Mouse (Mus musculus) erythroblast, adult 5-6 weeks (primary cell): ENCODE measurements around the gene Tmem274. TPM values are rescaled to one million over a fixed set of nuclear protein-coding genes. Genes with fewer than 3 reads are reported as not detected.

Experiments
- ATAC-seq: replicated peaks from 2 replicates; pipeline ENCODE4 v1.8.0; 2016; ENCODE audit warnings: moderate number of reproducible peaks, mild to moderate bottlenecking, moderate TSS enrichment, inconsistent platforms; ENCODE audit not compliant: poor library complexity, low FRiP score, severe bottlenecking
- total RNA-seq, 2 experiments: library from RNA; stranded (forward) in 1 of 2; stranded (reverse) in 1 of 2; fragments of 150-400 nt in 1 of 2; fragments of 200-764, 138-1000 nt in 1 of 2; gene quantifications; 2 replicates each; pipeline versions ENCODE4 v1.2.3 to v1.2.4; 2015 to 2017; ENCODE audit warnings: low replicate concordance in 2 of 2

Tmem274 gene
- total RNA-seq, 2 experiments from 2014 or later: not detected

GRCm38 (mm10) chr4:149463435-149463950 is 13.7 kb upstream of the Tmem274 start:
- no peak for ATAC-seq

- ATAC-seq: no peak
These were observed 7.6 kb upstream of the Tmem274 start for GRCm38 (mm10) chr4:149469557-149469956.

GRCm38 (mm10) chr4:149475096-149475495 is 2.1 kb upstream of the Tmem274 start:
- ATAC-seq: no peak

GRCm38 (mm10) chr4:149484566-149484965 is 7.4 kb downstream of the Tmem274 start:
- no peak for ATAC-seq

- peak; percentile 99 for ATAC-seq
These were observed 8.1 kb downstream of the Tmem274 start, which contains the start of the genes Nmnat1 and Lzic for GRCm38 (mm10) chr4:149485053-149485824. Nmnat1 (minus strand) TSS chr4:149485202. Lzic (plus strand) TSS chr4:149485229.

- peak; percentile 44; the same call in 1 of the 2 replicates for ATAC-seq
These were observed 8.6 kb downstream of the Tmem274 start for GRCm38 (mm10) chr4:149485825-149486206.

GRCm38 (mm10) chr4:149487729-149488128 is 10.6 kb downstream of the Tmem274 start:
- no peak for ATAC-seq

- no peak for ATAC-seq
These were observed 12.4 kb downstream of the Tmem274 start for GRCm38 (mm10) chr4:149489415-149490240.

- ATAC-seq: peak; percentile 56
These were observed 14.0 kb downstream of the Tmem274 start for GRCm38 (mm10) chr4:149491151-149491550.

GRCm38 (mm10) chr4:149496612-149497011 is 19.4 kb downstream of the Tmem274 start:
- no peak for ATAC-seq

- 0 out of 2 replicates have a peak, but pooled peaks have one; percentile 25 for ATAC-seq
These were observed 21.7 kb downstream of the Tmem274 start for GRCm38 (mm10) chr4:149498901-149499300.

- no peak for ATAC-seq
These were observed 22.6 kb downstream of the Tmem274 start for GRCm38 (mm10) chr4:149499790-149500189.

GRCm38 (mm10) chr4:149504363-149504762 is 27.2 kb downstream of the Tmem274 start:
- no peak for ATAC-seq

- ATAC-seq: no peak
These were observed 27.7 kb downstream of the Tmem274 start for GRCm38 (mm10) chr4:149504858-149505257.

GRCm38 (mm10) chr4:149505261-149505967 is 28.2 kb downstream of the Tmem274 start:
- no peak for ATAC-seq

- ATAC-seq: no peak
These were observed 29.7 kb downstream of the Tmem274 start for GRCm38 (mm10) chr4:149506904-149507303.

- ATAC-seq: no peak
These were observed 34.1 kb downstream of the Tmem274 start for GRCm38 (mm10) chr4:149511221-149511646.

- ATAC-seq: no peak
These were observed 34.9 kb downstream of the Tmem274 start for GRCm38 (mm10) chr4:149512072-149512471.

- ATAC-seq: no peak
These were observed 38.5 kb downstream of the Tmem274 start for GRCm38 (mm10) chr4:149515706-149516105.

GRCm38 (mm10) chr4:149517868-149518340 is 40.7 kb downstream of the Tmem274 start, which contains the start of gene Ctnnbip1:
Ctnnbip1 (plus strand) TSS chr4:149518236.
- peak; percentile 89 for ATAC-seq
